Mouse (Mus musculus): ENCODE data around the gene Gm10642.

Gm10642 gene

DNA sequence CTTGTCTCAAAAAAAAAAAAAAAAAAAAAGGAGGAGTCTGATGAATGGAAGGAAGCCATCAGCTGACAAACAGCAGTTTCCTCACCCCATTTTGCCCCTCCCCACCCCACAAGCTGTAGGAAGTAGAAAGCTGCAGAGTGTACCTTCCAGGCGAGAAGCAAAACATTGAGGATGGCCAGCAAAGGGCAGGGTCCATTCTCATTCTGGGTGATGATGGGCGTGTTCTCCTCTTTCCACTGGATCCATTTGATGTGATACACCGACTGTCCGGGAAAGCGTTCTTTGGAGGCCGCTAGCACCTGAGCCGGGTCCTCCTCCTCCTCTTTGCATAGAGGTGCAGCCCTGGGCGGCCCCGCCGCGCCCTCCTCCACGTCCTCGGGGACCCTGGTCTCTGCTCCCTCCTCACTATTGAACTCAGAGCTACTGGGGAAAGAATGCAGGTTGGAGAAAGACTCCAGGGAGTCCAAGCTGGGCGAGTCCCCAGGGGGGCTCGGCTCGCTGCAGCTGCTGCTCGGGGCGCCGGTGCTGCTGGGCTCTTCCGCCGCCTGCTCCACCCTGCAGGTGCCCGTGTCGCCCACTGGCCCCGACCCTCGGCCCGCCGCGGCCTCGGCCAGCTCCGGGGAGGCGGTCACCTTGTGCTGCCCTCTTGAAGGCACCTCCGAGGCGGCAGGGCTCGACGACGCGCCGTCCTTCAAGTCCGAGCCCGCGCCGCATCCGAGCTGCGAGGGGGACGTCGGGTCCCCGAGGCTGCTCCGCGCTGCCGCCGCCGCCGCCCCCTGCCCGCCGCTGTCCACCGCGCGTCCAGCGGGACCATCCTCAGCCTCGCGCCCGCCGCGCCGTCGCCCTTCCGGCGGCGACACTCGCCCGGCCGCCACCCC is at the start of gene Gm10642:
Gene Gm10642, plus strand, starts transcription at position 122 of the 878 bp plus-strand sequence.
- in situ Hi-C loops (cut with MboI, MseI), result no loop called here

DNA sequence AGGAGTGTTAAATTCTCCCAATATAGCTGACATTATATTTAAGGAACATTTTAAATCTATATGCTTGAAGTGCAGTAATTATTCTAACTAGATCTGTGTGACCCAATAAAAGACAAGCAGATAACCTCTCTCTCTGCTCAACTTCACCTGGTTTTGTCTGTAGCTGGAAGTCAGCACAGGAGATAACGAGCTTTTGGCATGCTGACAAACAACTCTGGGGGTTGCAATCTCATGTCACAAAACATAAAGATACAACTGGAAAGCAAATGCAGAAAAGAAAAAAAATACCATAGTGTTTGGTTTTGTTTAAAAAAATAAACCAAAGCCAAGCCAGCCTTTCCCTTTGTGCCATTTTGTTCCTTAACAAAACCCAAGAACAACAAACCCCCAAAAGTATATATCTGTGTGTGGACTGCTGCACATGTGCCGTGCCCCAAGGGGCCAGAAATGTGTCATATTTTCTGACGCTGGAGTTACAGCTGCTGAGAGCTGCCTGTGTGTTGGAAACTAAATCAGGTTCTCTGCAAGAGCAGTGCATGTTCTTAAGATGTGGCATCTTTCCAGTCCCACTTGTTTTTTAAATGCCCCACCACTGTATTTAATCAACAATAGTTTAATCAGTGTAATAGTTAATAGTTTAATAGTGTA is 44.9 kb upstream of the Gm10642 start:
- in situ Hi-C loops (cut with MboI, MseI), result no loop called here

DNA sequence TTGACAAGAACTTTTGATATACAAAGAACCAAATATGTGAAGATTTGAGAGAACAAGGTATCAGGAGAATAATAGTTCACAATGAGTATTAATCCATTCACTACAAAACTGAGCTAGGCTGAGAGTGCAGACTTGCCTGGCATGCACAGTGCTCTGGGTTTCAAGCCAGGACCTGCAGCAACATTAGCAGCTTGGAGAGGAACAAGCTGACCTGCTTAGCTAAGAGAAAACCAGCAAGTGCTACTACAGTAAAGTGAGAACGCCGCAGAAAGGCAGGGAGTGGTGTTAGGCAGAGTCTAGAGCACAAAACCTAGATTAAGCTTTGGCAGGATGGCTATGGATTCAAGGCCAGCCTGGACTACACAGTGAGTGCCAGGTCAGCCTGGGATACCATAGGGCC is 26.3 kb upstream of the Gm10642 start:
- in situ Hi-C loops (cut with MboI, MseI), result loop anchor here (10.0 kb wide), 1 partner anchor 305 kb away; no protein-coding TSS in a partner anchor

DNA sequence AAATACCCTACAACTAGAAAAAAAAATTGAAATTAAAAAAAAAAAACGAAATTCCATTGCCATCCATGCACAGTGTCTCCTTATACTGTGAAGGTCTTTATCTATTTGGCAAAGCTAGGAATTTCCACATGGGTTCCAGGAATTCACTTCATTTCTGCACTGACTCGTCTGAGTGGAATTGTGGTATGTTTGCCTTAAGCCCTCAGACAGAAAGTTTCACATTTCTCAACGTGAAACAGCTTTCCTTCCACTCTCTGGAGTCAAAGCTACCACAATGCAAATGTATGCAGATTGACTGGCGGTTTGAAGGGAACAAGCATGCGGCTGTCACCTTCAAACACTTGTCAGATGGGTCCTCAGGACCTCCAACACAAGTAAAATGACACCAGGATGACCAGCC is 24.4 kb upstream of the Gm10642 start:
- in situ Hi-C loops (cut with MboI, MseI), result no loop called here

DNA sequence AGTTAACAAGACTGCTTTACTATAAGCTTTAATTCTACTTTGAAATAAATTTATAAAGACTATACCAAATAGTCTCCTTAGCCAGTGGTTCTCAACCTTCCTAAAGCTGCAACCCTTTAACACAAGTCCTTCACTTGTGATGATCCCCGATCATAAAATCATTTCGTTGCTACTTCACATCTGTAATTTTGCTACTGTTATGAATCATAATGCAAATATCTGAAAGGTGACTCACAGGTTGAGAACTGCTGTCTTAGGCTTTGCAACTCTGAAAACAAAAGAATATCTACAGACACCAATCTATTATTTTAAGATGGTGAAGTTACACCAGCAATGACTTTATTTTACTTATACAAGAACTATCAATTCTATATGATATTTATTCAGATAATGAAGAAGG is 19.3 kb upstream of the Gm10642 start:
- in situ Hi-C loops (cut with MboI, MseI), result no loop called here

DNA sequence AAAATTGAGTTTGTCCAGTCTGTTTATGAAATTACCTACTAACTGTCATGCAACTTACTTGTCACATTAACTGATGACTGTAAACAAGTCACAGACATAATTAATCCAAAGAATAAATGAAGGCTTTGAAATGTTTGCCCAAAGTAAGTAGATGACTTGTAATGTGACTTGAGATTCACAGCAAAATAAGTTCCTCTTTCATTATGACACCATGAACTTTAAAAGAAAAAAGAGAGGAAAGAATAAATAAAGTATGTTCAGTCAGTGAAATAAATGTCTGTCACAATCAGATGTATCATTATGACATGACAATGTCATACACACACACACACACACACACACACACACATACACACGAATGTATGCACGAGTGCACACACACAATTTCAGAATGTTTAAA is 5.8 kb upstream of the Gm10642 start:
- in situ Hi-C loops (cut with MboI, MseI), result no loop called here

DNA sequence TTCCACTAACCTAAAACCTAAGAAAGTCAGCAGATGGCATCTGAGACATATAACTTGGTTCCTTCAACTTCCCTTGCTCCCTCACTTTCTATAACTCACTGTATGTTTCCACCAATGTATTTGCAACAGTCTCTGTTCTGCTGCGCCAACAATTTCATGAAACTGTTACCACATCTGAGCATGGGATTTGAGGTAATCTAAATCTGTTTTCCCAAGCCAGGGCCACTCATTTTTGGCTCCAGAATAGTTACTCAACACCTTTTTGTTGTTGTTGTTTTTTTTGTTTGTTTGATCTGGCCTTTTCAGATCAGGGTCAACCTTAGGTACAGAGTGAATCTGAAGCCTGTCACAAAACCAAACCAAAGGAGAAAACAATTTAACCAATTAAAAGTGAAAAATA is 5.1 kb upstream of the Gm10642 start:
- in situ Hi-C loops (cut with MboI, MseI), result no loop called here

DNA sequence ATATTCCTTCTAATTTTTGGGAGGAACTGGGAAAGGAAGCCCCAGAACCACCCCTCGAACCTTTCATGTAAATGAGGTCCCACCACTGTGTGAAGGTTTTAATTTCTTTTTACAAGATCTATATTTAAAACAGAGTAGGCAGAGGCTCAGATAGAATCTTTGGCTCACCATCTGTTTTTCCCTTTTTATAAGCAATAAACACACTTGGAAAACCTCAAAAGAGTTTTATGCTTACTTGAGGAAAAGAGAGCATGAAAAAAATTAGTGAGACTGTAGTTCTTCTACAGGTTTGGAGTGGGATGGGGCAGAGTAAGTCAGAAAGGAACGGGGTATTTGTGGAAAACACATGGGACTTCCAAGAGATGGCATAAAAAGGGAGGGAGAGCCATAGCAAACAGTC is 3.8 kb upstream of the Gm10642 start:
- in situ Hi-C loops (cut with MboI, MseI), result no loop called here

DNA sequence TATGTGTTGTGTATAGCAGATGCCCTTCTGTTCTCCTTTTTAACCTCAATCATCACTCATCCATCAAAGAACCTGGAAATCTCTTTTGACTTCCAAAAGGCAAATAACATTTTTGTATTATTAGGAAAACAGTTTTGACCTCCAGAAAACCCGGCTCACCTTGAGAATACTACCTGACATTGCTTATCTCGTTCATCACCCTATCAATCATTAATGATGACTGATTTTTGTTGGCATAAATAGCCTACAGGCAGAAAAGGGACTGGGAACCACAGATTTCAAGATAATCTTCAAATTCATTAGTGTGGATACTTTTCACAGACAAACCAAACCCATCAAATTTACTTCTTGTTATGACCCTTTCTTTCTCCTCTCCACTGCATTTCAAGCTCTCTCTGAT is 2.2 kb upstream of the Gm10642 start:
- in situ Hi-C loops (cut with MboI, MseI), result no loop called here

DNA sequence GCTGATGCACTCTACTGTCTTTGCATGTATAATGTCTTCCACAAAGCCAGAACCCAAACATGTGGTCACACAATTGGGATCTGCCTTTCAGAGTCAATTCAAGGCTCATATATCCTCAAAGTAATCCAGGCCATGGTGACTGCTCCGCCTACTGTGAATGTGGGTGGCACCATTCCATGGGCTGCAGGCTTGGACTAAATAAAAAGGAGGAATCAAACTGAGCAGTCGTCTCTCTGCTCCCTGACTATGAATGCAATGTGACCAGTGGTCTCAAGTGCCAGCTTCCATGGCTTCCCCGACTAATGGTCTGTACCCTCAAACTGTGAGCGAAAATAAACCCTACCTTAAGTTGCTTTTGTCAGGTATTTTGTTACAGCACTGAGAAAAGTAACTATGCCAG is 1.6 kb upstream of the Gm10642 start:
- in situ Hi-C loops (cut with MboI, MseI), result no loop called here

DNA sequence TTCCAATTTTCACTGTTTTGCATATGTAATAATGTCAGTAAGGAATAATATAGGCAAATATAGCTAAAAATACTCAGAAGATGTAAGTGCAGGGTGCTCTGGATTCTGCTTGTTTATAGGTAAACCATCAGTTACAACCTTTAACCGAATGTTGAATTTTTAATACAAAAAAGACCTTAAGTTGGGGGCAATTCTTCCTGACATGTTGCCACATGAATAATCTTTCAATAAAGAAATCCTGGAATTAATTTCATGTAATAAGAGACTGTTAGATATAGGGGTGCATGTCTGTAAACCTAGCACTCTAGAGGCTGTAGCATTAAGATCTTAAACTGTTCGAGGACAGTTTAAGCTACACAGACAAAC is 304 bp upstream of the Gm10642 start:
- in situ Hi-C loops (cut with MboI, MseI), result no loop called here

DNA sequence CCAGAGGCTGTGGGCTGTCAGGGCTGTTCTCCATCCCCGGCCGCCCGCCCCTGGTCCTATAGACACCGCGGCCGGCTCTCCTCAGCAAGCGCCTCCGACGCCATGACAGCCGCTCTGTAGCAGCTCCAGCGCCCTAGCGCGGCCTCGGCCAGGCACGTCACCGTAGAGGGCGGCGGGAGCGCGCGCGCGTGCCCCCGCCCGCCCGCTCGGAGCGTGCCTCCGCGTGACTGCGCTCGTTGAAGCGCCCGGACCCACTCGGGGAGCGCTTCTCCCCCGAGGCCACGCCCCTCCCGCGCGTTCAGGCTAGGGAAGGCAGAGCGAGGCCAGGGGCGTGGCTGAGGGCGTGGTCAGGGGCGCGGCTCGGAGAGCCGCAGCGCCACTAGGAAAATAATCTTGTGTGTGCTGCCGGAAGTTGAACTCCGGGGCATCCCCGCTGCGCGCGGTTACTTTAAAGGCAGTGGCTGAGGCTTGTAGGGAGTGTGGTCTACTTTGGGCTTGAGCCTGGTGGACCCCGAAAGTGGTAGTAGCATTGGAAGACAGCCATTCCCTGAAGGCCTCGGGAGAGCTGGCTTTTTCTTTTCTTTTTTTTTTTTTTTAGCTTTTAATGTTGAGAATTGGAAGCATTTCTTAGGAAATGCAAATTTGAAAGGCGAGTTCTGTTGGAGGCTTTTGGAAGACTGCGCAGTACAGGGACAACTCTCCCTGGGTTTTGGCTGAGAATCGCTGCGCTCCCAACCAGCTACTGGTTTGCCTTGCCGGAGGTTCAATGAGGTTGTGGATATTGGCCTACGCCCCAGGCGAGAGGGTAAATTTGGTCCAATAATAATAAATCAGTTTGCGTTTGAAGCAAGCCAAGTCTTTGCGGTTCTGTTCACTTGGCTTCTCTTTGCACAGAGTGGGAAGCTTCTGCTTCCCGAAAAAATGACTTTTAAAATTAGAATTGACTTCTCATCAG is 1.2 kb downstream of the Gm10642 start, which contains the start of gene Mindy2:
Gene Mindy2, minus strand, starts transcription at position 162 of the 955 bp plus-strand sequence.
- in situ Hi-C loops (cut with MboI, MseI), result no loop called here

DNA sequence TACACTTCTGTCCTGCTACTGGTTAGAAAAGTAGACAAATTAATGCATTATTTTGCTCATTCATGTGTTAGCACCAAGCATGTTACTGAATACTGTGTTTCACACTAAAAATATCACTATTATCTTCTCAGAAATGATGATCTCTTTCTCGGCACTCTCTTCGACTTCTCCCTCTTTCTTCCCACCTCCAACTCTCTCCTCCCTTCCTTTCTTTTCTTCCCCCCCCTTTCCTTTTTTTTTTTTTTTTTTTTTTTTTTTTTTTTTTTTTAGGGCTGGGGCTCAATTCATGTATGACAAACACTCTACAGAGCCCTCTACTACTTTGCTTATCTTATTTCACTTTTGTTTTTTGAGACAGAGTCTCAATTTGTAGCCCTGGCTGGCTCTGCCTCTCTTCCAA is 2.2 kb downstream of the Gm10642 start:
- in situ Hi-C loops (cut with MboI, MseI), result no loop called here

DNA sequence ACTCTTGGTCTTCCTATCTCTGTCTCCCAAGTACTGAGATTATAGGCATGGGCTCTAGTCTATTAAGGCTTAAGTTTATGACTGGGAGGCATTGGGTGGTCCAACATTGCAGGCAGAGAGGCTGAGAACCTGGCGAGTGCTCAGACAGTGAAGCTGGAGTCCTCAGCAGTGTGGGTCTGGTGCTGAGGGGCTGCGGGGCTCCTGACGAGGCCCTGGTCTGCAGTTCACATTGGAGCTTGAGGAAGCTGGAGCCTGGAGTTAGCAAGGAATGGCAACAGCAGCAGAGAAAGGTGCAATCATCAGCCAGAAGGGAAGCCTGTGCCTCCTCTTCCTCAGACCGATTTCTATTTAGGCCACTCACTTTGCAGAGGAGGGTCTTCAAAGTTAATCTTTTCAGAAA is 8.8 kb downstream of the Gm10642 start:
- in situ Hi-C loops (cut with MboI, MseI), result no loop called here

DNA sequence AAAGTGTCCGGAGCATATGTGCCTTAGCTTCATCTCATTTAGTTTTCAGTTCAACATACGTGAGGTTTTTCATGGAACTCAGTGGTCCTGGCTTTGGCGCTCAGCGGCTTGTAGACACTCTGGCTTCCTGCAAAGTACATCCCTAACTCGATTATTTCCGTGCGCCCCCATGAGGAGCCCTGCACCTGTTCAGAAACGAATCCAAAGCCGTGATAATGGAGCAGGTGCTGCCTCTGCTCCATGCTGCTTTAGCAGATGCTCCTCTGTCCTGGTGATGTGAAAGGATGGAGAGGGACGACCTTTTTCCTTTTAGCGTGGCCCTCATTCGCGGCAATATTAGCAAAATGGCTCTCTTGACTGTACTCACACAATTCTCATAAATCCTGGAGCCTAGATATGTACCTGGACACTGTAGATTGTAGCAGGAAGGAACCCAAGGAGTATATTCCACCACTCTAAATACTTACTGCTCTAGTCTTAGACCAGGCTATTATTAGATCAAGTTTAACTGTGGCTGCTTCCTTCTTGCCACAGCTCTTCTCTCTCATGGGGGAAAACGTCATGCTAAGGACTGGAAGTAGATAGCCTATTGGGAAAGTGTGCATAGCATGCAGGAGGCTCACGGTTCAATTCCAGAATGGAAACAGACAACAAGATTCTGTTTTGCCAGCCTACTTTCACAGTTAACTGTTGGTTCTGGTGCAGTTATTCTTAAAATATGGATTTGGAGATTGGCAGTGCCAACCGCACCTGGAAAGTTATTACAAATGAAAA is 9.5 kb downstream of the Gm10642 start:
- in situ Hi-C loops (cut with MboI, MseI), result no loop called here

DNA sequence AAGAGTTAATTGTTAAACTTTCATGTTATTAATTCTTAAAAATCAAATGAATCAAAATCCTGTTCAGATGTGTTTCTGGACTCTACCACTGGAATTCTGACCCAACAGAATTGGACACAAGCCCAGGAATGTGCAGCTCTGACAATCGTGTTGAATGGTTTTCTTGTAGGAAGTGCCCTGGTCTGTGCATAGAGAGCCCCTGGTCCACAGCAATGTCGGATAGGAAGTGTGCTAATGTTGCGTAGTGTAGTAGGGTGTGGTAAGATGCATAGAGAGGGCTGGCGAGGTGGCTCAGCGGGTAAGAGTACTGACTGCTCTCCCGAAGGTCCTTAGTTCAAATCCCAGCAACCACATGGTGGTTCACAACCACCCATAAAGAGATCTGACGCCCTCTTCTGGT is 10.8 kb downstream of the Gm10642 start:
- in situ Hi-C loops (cut with MboI, MseI), result no loop called here

DNA sequence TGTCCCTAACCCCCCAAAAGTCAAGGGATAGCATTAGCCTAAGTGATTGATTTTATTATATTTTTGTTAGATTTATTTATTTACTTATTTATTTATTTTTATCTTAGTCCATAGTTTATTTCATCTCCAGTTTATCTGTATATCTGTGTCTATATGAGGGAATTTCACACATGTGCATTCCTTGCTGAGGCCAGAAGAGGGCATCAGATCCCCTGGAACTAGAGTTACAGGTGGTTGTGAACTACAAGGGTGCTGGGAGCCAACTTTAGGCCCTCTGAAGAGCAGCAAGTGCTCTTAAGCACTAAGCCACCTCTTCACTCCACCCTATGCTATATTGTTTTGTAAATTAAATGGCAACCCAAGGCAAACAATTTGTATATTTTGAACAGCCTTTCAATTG is 12.0 kb downstream of the Gm10642 start:
- in situ Hi-C loops (cut with MboI, MseI), result no loop called here

DNA sequence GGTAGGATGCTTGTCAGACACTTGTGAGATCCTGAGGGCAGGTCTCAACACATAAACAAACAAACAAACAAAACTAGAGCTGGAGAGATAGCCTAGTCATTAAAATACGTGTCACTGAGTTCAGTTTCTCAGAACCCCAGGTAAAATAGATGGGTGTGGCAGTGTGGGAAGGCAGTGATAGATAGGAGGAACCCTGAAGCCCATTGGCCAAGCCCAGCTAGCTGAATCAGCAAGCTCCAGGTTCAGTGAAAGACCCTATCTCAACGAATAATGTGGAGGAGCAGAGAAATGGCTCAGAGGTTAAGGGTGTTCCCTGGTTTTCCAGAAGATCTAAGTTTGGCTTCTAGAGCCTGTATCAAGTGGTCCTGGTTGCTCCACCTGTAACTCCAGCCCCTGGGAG is 13.1 kb downstream of the Gm10642 start:
- in situ Hi-C loops (cut with MboI, MseI), result no loop called here

DNA sequence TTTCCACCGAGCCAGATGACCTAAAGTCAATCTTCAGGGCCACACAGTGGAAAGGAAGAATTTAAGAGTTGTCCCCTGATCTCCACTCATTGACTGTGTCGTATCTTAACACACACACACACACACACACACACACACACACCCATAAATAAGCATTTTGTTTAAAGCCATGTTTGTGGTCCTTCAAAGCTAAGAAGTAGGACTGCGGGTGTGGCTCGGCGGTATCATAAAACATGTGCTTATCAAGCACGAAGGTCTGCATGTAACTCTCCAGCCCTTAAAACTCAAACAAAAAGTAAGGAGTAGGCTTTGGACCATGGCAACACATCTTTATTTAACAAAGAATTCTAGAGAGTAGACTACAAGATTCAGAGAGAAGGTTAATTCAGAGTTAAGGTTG is 14.3 kb downstream of the Gm10642 start:
- in situ Hi-C loops (cut with MboI, MseI), result no loop called here

DNA sequence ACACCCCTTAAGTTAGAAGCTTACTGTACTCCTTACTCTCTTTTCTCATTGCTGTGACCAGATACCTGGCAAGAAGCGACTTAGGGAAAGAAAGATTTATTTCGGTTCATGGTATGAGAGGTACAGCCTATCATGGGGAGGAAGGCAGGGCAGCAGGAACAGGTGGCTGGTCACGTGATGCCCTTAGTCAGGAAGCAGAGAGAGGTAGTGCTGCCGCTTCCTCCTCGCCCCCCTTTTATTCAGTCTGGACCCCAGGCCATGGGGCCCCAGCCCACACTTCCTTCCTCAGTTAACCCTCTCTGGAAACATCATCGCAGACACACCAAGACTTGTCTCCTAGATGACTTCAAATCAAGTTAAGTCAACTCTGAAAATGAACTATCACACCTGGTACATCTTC is 15.2 kb downstream of the Gm10642 start:
- in situ Hi-C loops (cut with MboI, MseI), result no loop called here

Data from T-helper 2 cell (primary cell).